Mouse (Mus musculus) midbrain, embryonic 14.5 days (tissue): ENCODE results near the gene Selenok. TPM values are rescaled to one million over a fixed set of nuclear protein-coding genes. Genes with fewer than 3 reads are reported as not detected.

Experiments used
- ATAC-seq: fragments of 200-750 bp; cut with Nextera tagmentation; 2 replicates; pipeline ENCODE4 v1.8.0; 2017; ENCODE audit warnings: moderate number of reproducible peaks, moderate library complexity; ENCODE audit not compliant: low FRiP score, low TSS enrichment
- DNase-seq: peaks from one replicate; pipeline ENCODE4 v3.0.0-alpha.2; 2015
- H3K27ac ChIP-seq: fragments of 300-500 bp; sonication (generic); replicated peaks from 2 replicates; pipeline ENCODE4 v1.5.1; 2014; ENCODE audit warnings: mild to moderate bottlenecking, low read depth, low read length, moderate library complexity
- H3K27me3 ChIP-seq: fragments of 300-500 bp; sonication (generic); 2 replicates; pipeline ENCODE4 v1.6.1; 2014; ENCODE audit warnings: low read length, control low read depth, mixed read lengths; ENCODE audit not compliant: control insufficient read depth, insufficient read depth
- H3K36me3 ChIP-seq: fragments of 300-500 bp; sonication (generic); 2 replicates; pipeline ENCODE4 v1.6.1; 2014; ENCODE audit warnings: low read length, control low read depth; ENCODE audit not compliant: control insufficient read depth, insufficient read depth
- H3K4me1 ChIP-seq: fragments of 300-500 bp; sonication (generic); 2 replicates; pipeline ENCODE4 v1.6.1; 2014; ENCODE audit warnings: mild to moderate bottlenecking, antibody characterized with exemption, low read length, control low read depth; ENCODE audit not compliant: control insufficient read depth, insufficient read depth
- H3K4me2 ChIP-seq: fragments of 300-500 bp; sonication (generic); 2 replicates; pipeline ENCODE4 v1.6.1; 2014; ENCODE audit warnings: mild to moderate bottlenecking, low read length, moderate library complexity
- H3K4me3 ChIP-seq: fragments of 300-500 bp; sonication (generic); replicated peaks from 2 replicates; pipeline ENCODE4 v1.5.1; 2014; ENCODE audit warnings: low read depth, low read length
- H3K9ac ChIP-seq: fragments of 300-500 bp; sonication (generic); replicated peaks from 2 replicates; pipeline ENCODE4 v1.6.1; 2014; ENCODE audit warnings: mild to moderate bottlenecking, low read length, moderate library complexity
- H3K9me3 ChIP-seq: fragments of 300-500 bp; sonication (generic); 2 replicates; pipeline ENCODE4 v1.6.1; 2016; ENCODE audit warnings: low read length, control low read depth, mixed read lengths; ENCODE audit not compliant: control insufficient read depth
- WGBS: fragments of 180-500 bp; shearing (Covaris S2); extraction: QIAGEN DNeasy Blood & Tissue Kit; methylation state at CpG from one replicate; pipeline ENCODE4 v1.1.7; 2014; 5-methylcytosine and 5-hydroxymethylcytosine counted together
- microRNA-seq: library from miRNA; unstranded; fragments of <30 nt; microRNA quantifications from one replicate; pipeline ENCODE4, GENCODE M21; 2016
- polyA plus RNA-seq: library from polyadenylated mRNA; unstranded; fragments of >200 nt; fragmentation: Nextera tagmentation; extraction: Ambion mirVana; gene quantifications from 2 replicates; pipeline ENCODE4 v1.2.1, GENCODE M21; 2014

The Selenok gene
- polyA plus RNA-seq, 1 experiment from 2014 or later: 356 TPM

- Histone ChIP-seq H3K4me2 (no peak overlapping the region), H3K4me3 (no peak overlapping the region), H3K9ac (no peak overlapping the region), H3K36me3 (no peaks in the 10 kb centered on the region), H3K4me1 (no peaks in the 10 kb centered on the region), H3K27ac (no peak overlapping the region), H3K9me3 (no peaks in the 10 kb centered on the region), H3K27me3 (no peaks in the 10 kb centered on the region)
- ATAC-seq (no peak), DNase-seq (no peak)
- 92% methylated on average over 6 of the region's 6 CpGs for WGBS
Observed at GRCm38 (mm10) chr14:30018846-30019245, 50.7 kb downstream of the Selenok start.

DNA sequence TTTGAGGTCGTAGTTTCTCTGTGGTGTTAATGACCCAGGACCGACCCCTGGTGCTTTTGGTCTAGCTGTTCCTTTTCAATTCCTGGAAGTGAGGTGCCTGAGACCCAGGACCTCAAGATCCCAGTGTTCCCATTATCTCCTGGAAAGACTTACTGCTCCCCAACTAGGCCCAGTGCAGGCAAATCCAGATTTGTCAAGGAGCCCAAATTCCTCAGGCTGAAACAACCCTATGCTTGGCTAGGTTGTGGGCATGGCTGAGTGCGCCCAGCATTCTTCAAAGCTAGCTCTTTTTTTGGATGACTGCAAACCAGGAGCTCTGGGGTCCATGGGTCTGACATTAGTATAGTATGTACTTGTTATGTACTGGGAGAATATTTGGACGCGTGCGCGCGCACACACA lies 51.3 kb downstream of the Selenok start:
- Histone ChIP-seq H3K4me3 (no peak overlapping the region), H3K4me1 (no peaks in the 10 kb centered on the region), H3K36me3 (no peaks in the 10 kb centered on the region), H3K9me3 (no peaks in the 10 kb centered on the region), H3K4me2 (no peak overlapping the region), H3K9ac (no peak overlapping the region), H3K27ac (no peak overlapping the region), H3K27me3 (no peaks in the 10 kb centered on the region)
- DNase-seq (no peak), ATAC-seq (no peak)
- 95% methylated on average over 8 of the region's 8 CpGs for WGBS

DNA sequence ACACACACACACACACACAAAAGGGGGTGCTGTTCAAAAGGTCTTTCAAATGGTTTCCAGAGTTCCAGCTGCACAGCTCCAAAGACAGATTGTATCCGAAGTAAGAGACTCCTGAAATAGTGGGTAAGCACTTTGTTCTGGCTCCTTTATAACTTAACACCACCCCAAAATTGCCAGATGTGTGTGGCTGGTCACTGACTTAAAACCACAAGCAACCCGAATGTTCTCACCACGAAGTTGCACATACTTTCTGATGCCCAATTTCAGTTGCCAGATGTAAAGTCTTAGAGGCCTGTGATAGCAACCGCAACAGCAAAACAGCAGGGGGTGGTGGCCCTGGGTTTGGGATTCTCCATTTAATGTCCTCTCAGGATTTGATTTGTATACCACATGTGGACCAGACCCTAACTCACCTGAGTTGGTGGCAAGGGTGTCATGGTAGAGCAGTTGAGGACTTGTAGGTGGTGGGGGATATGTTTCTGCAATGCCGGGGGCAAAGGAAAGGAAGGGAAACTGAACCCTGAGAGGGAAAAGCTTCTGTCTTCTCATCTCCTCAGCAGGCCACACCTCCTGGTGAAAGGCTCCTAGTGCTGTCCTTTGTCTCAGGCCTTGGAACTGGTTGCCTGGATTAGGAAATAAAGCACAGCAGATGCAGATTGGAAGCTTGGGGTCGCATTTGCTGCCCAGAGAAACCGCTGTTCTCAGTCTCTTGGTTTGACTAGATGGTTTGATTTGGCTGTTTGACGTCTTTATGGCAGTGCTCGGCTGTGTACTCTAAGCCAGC lies 51.9 kb downstream of the Selenok start:
- H3K36me3 ChIP-seq: no peaks in the 10 kb centered on the region
- 36% methylated on average over 9 of the region's 9 CpGs for WGBS
- no peak for ATAC-seq

DNA sequence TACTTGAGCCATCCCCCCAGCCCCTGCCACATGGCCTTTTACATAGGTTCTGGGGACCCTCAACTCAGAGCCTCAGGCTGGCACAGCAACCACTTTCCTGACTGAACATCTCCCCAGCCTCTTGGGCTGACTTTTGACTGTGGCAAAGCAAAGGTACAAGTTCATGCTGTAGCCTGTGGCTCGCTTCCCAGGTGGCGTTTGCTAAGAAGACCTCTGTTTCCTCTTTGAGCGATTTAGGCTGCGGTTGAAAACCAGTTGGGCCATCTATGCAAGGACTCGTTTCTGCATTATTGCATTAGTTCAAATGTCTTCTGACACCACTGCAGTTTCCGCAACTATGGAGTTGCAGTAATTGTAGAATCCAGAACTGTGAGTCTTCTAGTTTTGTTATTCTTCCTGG lies 54.4 kb downstream of the Selenok start:
- Histone ChIP-seq H3K27ac (no peak overlapping the region), H3K9me3 (no peaks in the 10 kb centered on the region), H3K4me2 (no peak overlapping the region), H3K4me3 (no peak overlapping the region), H3K4me1 (no peaks in the 10 kb centered on the region), H3K27me3 (no peaks in the 10 kb centered on the region), H3K9ac (no peak overlapping the region), H3K36me3 (no peaks in the 10 kb centered on the region)
- ATAC-seq (no peak), DNase-seq (no peak)
- 96% methylated on average over 6 of the region's 6 CpGs for WGBS

More for the DNA sequence above, 51.9 kb downstream of the Selenok start:
- no peak for DNase-seq
- Histone ChIP-seq H3K9ac (no peak overlapping the region), H3K4me2 (no peak overlapping the region), H3K4me3 (no peak overlapping the region), H3K27ac (no peak overlapping the region), H3K4me1 (no peaks in the 10 kb centered on the region), H3K27me3 (no peaks in the 10 kb centered on the region), H3K9me3 (no peaks in the 10 kb centered on the region)

- no peaks in the 10 kb centered on the region for H3K27me3 ChIP-seq
- no peaks in the 10 kb centered on the region for H3K4me1 ChIP-seq
- no peaks in the 10 kb centered on the region for H3K36me3 ChIP-seq
- ATAC-seq (no peak), DNase-seq (no peak)
- H3K4me3 ChIP-seq: no peak overlapping the region
- 72% methylated on average over 7 of the region's 7 CpGs for WGBS
- H3K27ac ChIP-seq: no peak overlapping the region
- no peak overlapping the region for H3K9ac ChIP-seq
- H3K4me2 ChIP-seq: no peak overlapping the region
- no peaks in the 10 kb centered on the region for H3K9me3 ChIP-seq
Observed at GRCm38 (mm10) chr14:30024387-30024786, 56.3 kb downstream of the Selenok start.

Small RNAs within 50 kb of the gene (microRNA-seq; reads per million reads assigned to microRNA genes)
- 0.44 reads per million for gene Mir6947

Other genes starting within 250 kb of the Selenok start
- 28.3 and 38.5 TPM in 2 replicates for gene Cacna2d3, start 246.4 kb upstream of the Selenok start, polyA plus RNA-seq
- 61.0 and 63.8 TPM in 2 replicates for gene Actr8, start 10.0 kb downstream of the Selenok start, polyA plus RNA-seq
- gene Il17rb, start 40.6 kb downstream of the Selenok start, polyA plus RNA-seq: 1.1 and 1.3 TPM in 2 replicates
- 0.21 and 0.45 TPM in 2 replicates for gene Chdh, start 40.7 kb downstream of the Selenok start, polyA plus RNA-seq